Mouse (Mus musculus) liver, postnatal 0 days (tissue): ENCODE results near the gene Ezh1.

ENCODE experiments used
- CTCF ChIP-seq: sonication (generic); IDR thresholded peaks from 2 replicates; pipeline ENCODE4 v1.5.1; 2016; ENCODE audit warnings: antibody characterized with exemption, low read depth
- EP300 ChIP-seq: IDR thresholded peaks from 2 replicates; pipeline ENCODE4 v1.6.1; 2016; ENCODE audit warnings: antibody characterized with exemption, low read depth, mild to moderate bottlenecking

DNA sequence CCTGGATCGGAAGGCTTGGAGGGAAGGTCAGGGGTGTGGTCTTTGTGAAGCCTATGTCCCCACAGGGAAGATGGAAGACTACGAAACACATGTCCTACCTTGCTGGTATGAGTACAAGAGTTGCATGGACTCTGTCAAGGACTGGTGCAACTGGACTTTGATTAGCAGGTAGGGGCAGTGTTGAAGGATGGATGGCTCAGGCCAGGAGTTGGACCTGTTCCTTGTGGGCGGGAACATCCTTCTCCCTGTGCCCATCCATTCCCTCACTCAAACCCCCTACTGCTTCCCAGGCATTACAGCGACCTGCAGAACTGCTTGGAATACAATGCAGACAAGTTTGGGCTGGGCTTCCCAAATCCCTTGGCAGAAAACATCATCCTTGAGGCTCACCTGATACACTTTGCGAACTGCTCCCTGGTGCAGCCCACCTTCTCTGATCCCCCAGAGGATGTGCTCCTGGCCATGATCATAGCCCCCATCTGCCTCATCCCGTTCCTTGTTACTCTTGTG lies 21.3 kb upstream of the Ezh1 start:
- TF ChIP-seq CTCF = no peak
- TF ChIP-seq EP300 = no peak
